Mouse (Mus musculus) spleen, postnatal 10 days (tissue): ENCODE results near the gene Kdm6b.

Experiments used
- DNase-seq, 2 experiments: peaks; one replicate each; pipeline ENCODE4 v3.0.0; 2021 to 2022; ENCODE audit warnings: low spot score in 2 of 2

Gene Kdm6b

GRCm38 (mm10) chr11:69419443-69419812 is 6.0 kb upstream of the Kdm6b start:
- peak in 1 of 2 experiments; percentile 27 for DNase-seq

GRCm38 (mm10) chr11:69418481-69419442 is 5.3 kb upstream of the Kdm6b start:
- peak; percentile 43 to 73 for DNase-seq

- DNase-seq, result peak; percentile 40 to 82
These were observed 4.2 kb upstream of the Kdm6b start for GRCm38 (mm10) chr11:69417449-69418384.

GRCm38 (mm10) chr11:69416921-69417448 is 3.5 kb upstream of the Kdm6b start:
- peak in 1 of 2 experiments; percentile 11 for DNase-seq

- DNase-seq, result no peak
These were observed 3.0 kb upstream of the Kdm6b start for GRCm38 (mm10) chr11:69416509-69416908.

GRCm38 (mm10) chr11:69415668-69416451 is 2.4 kb upstream of the Kdm6b start:
- peak in 1 of 2 experiments; percentile 18 for DNase-seq

- DNase-seq, result no peak
These were observed 1.8 kb upstream of the Kdm6b start for GRCm38 (mm10) chr11:69415327-69415667.

- peak in 1 of 2 experiments; percentile 23 for DNase-seq
These were observed 1.2 kb upstream of the Kdm6b start for GRCm38 (mm10) chr11:69414421-69415326.

GRCm38 (mm10) chr11:69412548-69412947 is 927 bp downstream of the Kdm6b start:
- DNase-seq, result no peak

- DNase-seq, result peak; percentile 56 to 73
These were observed 1.8 kb downstream of the Kdm6b start for GRCm38 (mm10) chr11:69411538-69412203.

- DNase-seq, result peak; percentile 80 to 93
These were observed 2.4 kb downstream of the Kdm6b start for GRCm38 (mm10) chr11:69411073-69411535.

GRCm38 (mm10) chr11:69410310-69411072 is 3.0 kb downstream of the Kdm6b start:
- peak; percentile 72 to 73 for DNase-seq

- no peak for DNase-seq
These were observed 3.5 kb downstream of the Kdm6b start for GRCm38 (mm10) chr11:69410045-69410309.

- peak; percentile 86 to 87 for DNase-seq
These were observed 4.0 kb downstream of the Kdm6b start for GRCm38 (mm10) chr11:69409378-69410044.

GRCm38 (mm10) chr11:69408541-69409377 is 4.7 kb downstream of the Kdm6b start:
- DNase-seq, result peak; percentile 77 to 78

GRCm38 (mm10) chr11:69407724-69408004 is 5.8 kb downstream of the Kdm6b start:
- no peak for DNase-seq

- DNase-seq, result no peak
These were observed 6.4 kb downstream of the Kdm6b start for GRCm38 (mm10) chr11:69406867-69407723.
